Mouse (Mus musculus) intestine, embryonic 16.5 days (tissue): Measurements from ENCODE around the gene Tenm3. TPM values are rescaled to one million over a fixed set of nuclear protein-coding genes. Genes with fewer than 3 reads are reported as not detected.

Experiments
- ATAC-seq: fragments of 200-750 bp; cut with Nextera tagmentation; 2 replicates; pipeline ENCODE4 v1.8.0; 2017; ENCODE audit warnings: moderate TSS enrichment, moderate library complexity
- H3K27ac ChIP-seq: fragments of 300-500 bp; sonication (generic); 2 replicates; pipeline ENCODE4 v1.5.1; 2014; ENCODE audit warnings: mild to moderate bottlenecking, low read length
- H3K27me3 ChIP-seq: fragments of 300-500 bp; sonication (generic); replicated peaks from 2 replicates; pipeline ENCODE4 v1.6.1; 2014; ENCODE audit warnings: low read length, control low read depth, mixed read lengths; ENCODE audit not compliant: control insufficient read depth, insufficient read depth
- H3K36me3 ChIP-seq: fragments of 300-500 bp; sonication (generic); 2 replicates; pipeline ENCODE4 v1.6.1; 2014; ENCODE audit warnings: low read length, control low read depth; ENCODE audit not compliant: control insufficient read depth, insufficient read depth
- H3K4me1 ChIP-seq: fragments of 300-500 bp; sonication (generic); 2 replicates; pipeline ENCODE4 v1.6.1; 2014; ENCODE audit warnings: low read length, control low read depth, mixed read lengths; ENCODE audit not compliant: control insufficient read depth, insufficient read depth
- H3K4me2 ChIP-seq: fragments of 300-500 bp; sonication (generic); 2 replicates; pipeline ENCODE4 v1.6.1; 2014; ENCODE audit warnings: low read depth, low read length, control low read depth
- H3K4me3 ChIP-seq: fragments of 300-500 bp; sonication (generic); 2 replicates; pipeline ENCODE4 v1.5.1; 2014; ENCODE audit warnings: mild to moderate bottlenecking, low read length
- H3K9ac ChIP-seq: fragments of 300-500 bp; sonication (generic); 2 replicates; pipeline ENCODE4 v1.6.1; 2014; ENCODE audit warnings: low read depth, low read length
- H3K9me3 ChIP-seq: fragments of 300-500 bp; sonication (generic); 2 replicates; pipeline ENCODE4 v1.6.1; 2016; ENCODE audit warnings: low read length, control low read depth; ENCODE audit not compliant: control insufficient read depth
- WGBS: fragments of 180-500 bp; shearing (Covaris S2); extraction: QIAGEN DNeasy Blood & Tissue Kit; methylation state at CpG from one replicate; pipeline ENCODE4 v1.1.7; 2014; 5-methylcytosine and 5-hydroxymethylcytosine counted together
- polyA plus RNA-seq: library from polyadenylated mRNA; unstranded; fragments of >200 nt; fragmentation: Nextera tagmentation; extraction: Ambion mirVana; gene quantifications from 2 replicates; pipeline ENCODE4 v1.2.1, GENCODE M21; 2015

Gene Tenm3
- polyA plus RNA-seq, 1 experiment from 2014 or later = 11.3 TPM

DNA sequence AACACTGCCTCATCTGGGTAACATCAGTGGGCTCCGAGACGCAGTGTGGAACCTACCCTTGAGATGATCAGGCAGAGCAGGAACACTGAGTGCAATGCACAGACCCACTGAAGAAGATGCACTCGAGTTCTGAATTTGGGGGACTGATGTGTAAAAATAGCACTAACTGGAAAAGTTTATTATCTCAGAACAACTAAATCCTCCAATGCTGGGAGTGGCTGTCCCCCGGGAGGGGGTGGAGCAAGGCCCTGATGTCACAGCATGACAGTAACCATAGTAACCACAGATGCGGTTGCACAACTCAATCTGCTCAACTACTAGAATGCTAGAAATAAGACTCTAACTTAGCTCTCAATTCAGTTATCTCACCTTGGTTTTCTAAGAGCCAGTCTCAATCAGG, 351.3 kb downstream of the Tenm3 start:
- H3K9me3 ChIP-seq = no peaks in the 10 kb centered on the region
- no peak overlapping the region for H3K4me3 ChIP-seq
- no peak overlapping the region for H3K4me2 ChIP-seq
- no peaks in the 10 kb centered on the region for H3K27me3 ChIP-seq
- no peaks in the 10 kb centered on the region for H3K4me1 ChIP-seq
- no peak overlapping the region for H3K27ac ChIP-seq
- no peak for ATAC-seq
- WGBS = 83% methylated on average over 5 of the region's 5 CpGs
- H3K36me3 ChIP-seq = no peaks in the 10 kb centered on the region
- no peak overlapping the region for H3K9ac ChIP-seq

DNA sequence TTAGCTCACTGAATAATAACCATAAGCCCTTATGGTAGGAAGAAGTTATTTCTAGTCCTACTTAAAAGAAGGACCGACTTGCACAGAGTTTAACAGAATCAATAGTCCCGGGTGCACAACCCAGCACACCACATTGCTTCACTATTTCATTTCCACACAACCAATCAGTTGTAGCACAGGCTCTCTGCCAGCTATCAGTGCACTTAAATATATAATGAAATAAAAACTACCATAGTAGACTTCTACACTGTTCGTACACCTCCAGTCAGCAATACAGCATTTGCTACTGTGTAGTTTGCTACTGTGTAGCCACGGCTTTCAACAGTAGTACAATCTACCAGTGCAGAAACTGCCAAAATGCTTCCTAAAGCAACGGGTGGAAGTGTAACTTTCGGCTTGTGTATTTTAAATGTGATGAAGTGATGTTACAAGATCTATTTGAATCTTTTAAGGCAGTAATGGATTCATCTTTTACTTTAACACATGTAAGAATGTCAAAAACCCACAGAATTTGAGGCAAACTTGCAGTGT, 353.1 kb downstream of the Tenm3 start:
- WGBS = 78% methylated on average over 6 of the region's 6 CpGs
- no peaks in the 10 kb centered on the region for H3K9me3 ChIP-seq

DNA sequence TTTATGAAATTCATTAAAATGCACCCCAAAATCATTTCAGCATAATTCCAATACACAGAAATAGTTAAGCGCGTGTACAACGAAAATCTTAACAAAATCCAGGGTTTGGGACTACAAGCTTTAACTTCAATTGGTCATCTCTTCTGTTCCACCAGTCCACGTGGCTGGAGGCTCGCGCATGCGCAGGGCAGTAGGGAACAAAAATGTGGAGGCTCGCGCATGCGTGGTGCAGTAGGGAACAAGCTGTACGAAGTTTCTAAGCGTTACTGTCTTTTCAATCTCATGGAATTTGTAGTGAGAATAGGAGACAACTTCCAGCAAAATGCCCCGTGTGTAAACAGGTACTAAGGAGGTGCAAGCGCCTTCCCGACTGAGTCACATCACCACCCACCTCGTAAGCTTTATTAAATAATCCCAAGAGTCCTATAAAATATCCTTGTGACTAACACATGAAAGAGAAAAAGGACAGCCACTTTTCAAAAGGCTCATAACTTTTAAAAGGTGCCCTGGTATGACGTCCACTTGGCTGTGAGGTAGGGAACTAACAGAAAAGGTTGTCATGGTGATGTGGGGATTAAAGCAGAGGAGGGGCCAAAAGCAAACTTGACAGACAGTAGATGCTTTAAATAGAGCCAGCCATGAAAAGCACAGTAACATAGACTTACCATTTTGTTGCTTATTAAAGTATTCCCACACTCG, 353.7 kb downstream of the Tenm3 start:
- Histone ChIP-seq H3K27me3 (no peaks in the 10 kb centered on the region), H3K4me3 (no peak overlapping the region), H3K9ac (no peak overlapping the region), H3K36me3 (no peaks in the 10 kb centered on the region; the same call in 1 of the 2 replicates), H3K9me3 (no peaks in the 10 kb centered on the region), H3K4me2 (no peak overlapping the region), H3K27ac (no peak overlapping the region), H3K4me1 (no peaks in the 10 kb centered on the region)
- ATAC-seq = no peak
- WGBS = 85% methylated on average over 18 of the region's 18 CpGs

More for the DNA sequence above, 353.1 kb downstream of the Tenm3 start:
- no peaks in the 10 kb centered on the region for H3K27me3 ChIP-seq
- H3K4me2 ChIP-seq = no peak overlapping the region
- H3K27ac ChIP-seq = no peak overlapping the region
- H3K36me3 ChIP-seq = no peaks in the 10 kb centered on the region; the same call in 1 of the 2 replicates
- H3K9ac ChIP-seq = no peak overlapping the region
- H3K4me3 ChIP-seq = no peak overlapping the region
- no peaks in the 10 kb centered on the region for H3K4me1 ChIP-seq
- no peak for ATAC-seq

DNA sequence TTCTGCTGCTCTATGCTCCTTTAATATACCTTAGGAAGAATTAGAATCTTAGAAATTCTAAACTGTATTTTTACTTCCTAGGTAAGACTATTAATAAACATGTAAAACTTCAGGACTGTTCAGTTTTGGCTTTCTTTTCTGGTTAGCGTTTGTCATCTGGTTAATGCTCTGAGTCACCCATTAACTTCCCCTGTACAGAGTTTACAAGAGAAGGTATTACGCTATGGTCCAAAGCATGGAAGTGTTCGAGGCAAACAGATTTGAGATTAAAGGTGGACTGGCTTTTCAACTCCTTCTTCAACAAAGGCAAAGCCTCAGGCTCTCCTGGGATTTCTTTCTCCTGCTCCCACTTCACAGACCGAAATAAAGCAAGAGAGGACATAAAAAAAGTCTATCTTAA, 354.3 kb downstream of the Tenm3 start:
- H3K9me3 ChIP-seq = no peaks in the 10 kb centered on the region
- WGBS = 70% methylated on average over 4 of the region's 4 CpGs

DNA sequence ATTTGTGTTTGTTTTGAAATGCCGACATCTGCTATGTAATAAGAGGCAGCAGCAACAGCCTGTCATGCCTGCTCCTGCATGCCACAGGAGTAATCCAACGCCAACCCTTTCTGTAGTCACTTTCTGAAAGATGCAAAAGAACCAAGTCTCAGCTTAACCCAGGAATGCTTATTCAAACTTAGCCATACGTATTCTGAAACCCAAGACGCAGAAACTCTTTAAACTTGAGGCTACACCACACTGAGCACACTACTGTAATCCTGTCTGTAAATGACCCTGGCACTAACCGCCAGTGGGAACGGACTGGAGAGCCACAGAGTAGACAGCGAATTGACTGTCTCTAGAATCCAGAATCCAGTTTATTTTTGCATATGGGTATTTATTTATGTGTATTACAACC, 354.9 kb downstream of the Tenm3 start:
- Histone ChIP-seq H3K4me1 (no peaks in the 10 kb centered on the region), H3K27me3 (no peaks in the 10 kb centered on the region), H3K9ac (no peak overlapping the region), H3K27ac (no peak overlapping the region), H3K36me3 (no peaks in the 10 kb centered on the region; the same call in 1 of the 2 replicates), H3K9me3 (no peaks in the 10 kb centered on the region), H3K4me2 (no peak overlapping the region), H3K4me3 (no peak overlapping the region)
- WGBS = 67% methylated on average over 7 of the region's 7 CpGs
- no peak for ATAC-seq

More for the DNA sequence above, 354.3 kb downstream of the Tenm3 start:
- Histone ChIP-seq H3K27me3 (no peaks in the 10 kb centered on the region), H3K4me3 (no peak overlapping the region), H3K9ac (no peak overlapping the region), H3K4me1 (no peaks in the 10 kb centered on the region), H3K27ac (no peak overlapping the region), H3K4me2 (no peak overlapping the region), H3K36me3 (no peaks in the 10 kb centered on the region; the same call in 1 of the 2 replicates)
- ATAC-seq = no peak

DNA sequence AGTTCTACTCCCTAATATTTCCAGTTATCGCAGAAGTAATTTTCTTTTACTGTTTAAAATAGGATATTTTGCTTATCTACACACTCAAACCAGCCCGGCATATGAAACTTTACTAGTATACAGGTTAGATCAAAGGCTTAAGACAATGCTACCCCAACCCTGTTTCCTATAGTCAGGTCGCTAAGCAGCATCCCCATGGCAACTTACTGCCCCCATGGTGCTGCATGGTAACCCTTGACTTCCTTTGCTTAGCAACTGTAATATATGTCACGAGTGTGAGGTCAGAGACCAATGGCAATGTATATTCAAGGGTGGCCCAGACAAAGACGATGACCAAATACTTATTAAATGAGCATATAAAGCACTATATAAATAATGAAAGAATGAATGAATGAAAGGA, 359.6 kb downstream of the Tenm3 start:
- H3K9me3 ChIP-seq = no peaks in the 10 kb centered on the region
- 78% methylated on average over 5 of the region's 5 CpGs for WGBS
- no peak overlapping the region for H3K4me3 ChIP-seq
- no peak for ATAC-seq
- H3K27ac ChIP-seq = no peak overlapping the region
- H3K36me3 ChIP-seq = no peaks in the 10 kb centered on the region; the same call in 1 of the 2 replicates
- no peak overlapping the region for H3K4me2 ChIP-seq
- H3K27me3 ChIP-seq = no peaks in the 10 kb centered on the region
- H3K9ac ChIP-seq = no peak overlapping the region
- H3K4me1 ChIP-seq = no peaks in the 10 kb centered on the region

DNA sequence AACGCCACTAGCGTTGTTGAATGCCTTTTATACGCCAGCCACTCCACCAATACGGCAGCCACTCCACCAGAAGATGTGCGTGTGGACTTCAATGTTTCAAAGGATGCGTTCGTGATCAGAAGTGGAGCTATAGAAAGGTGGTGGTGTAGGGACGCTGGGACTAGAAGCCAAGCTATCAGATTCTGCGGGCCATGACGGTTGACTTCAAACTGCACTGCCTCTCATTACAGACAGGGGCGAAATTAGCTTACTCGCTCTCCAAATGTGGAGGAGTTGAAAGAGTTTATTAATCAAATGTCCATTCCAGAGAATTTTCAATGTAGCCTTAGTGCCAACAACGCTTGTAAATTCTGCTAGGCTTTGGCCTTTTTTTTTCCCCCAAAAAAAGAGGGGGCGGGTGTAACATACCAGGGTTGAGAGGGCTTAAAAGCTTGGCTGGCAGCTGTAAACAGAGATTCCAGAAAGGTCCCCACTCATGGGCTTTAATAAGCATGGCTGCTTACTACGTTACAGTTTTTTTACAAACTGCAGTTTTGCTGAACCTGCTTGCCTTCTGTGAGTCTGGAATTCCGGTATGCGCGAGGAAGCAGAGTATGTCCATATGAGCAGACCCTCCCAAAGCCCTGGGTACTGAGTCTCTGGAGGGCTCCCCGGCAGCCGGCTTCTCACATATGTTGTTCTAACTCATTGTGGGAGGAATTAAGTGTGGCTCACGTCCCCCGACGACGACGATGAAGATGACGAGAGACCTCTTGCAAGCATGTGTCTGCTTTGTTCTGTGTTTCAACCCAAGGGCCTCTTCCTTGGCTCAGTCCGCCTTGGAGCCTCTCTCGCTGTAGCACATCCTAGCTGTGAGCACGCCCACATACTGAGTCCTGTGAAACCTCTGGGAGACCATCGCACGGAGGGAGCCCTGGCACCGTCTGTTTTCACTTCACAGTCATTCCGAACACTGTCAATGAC, 361.8 kb downstream of the Tenm3 start:
- Histone ChIP-seq H3K27me3 (no peaks in the 10 kb centered on the region), H3K4me1 (no peaks in the 10 kb centered on the region), H3K4me2 (no peak overlapping the region), H3K4me3 (no peak overlapping the region), H3K36me3 (no peaks in the 10 kb centered on the region; the same call in 1 of the 2 replicates), H3K9ac (no peak overlapping the region), H3K27ac (0 out of 2 replicates have a peak overlapping the region, but pooled peaks have one; percentile 33), H3K9me3 (no peaks in the 10 kb centered on the region)
- ATAC-seq = no peak
- 74% methylated on average over 33 of the region's 33 CpGs for WGBS

DNA sequence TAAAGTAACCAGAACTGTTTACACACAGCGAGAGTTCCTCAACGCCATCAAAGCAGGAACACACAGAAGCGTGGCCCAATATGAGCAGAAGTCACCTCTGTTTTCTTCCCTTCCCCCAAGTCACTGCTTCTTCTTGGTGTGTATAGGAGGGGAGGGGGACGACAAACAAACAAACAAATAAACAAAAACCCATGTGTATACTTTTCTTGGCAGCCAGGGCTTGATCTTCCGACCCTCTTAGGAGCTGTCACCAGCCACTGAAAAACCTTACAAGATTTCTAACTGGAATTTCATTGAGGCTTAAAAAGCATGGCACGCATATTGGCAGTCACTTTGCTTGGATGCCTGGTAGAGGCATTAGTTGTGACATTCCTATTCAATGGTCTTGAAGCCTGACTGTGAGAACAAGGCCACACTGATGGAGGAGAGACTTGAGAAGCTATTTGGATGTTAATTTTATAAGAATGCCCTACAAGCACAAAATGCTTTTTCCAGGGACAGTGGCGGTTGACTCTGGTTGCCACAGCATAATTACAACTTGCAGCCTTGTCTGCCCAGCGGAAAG, 366.3 kb downstream of the Tenm3 start:
- ATAC-seq = no peak
- Histone ChIP-seq H3K4me2 (no peak overlapping the region), H3K27me3 (no peaks in the 10 kb centered on the region), H3K4me1 (no peaks in the 10 kb centered on the region), H3K27ac (no peak overlapping the region), H3K9me3 (no peaks in the 10 kb centered on the region), H3K9ac (no peak overlapping the region), H3K36me3 (no peaks in the 10 kb centered on the region), H3K4me3 (no peak overlapping the region)
- WGBS = 71% methylated on average over 8 of the region's 8 CpGs

DNA sequence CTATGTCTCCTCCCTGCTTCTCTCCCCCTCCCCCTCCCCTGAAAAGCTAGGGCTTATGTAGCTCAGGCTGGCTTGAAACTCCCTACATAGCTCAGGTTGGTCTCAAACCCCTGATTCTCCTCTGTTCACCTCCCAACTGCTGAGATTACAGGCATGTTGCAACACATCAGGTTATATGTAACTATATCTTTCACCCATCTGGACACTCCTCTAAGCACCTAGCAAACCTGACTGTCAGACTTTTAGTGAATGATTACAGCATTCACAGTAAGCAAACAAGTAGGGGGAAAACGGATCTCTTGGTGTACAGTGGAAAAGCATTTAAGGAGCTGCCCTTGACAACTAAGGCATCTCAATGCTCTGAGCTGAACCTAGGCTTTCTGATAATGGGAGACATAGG, 366.9 kb downstream of the Tenm3 start:
- H3K36me3 ChIP-seq = no peaks in the 10 kb centered on the region
- H3K27ac ChIP-seq = no peak overlapping the region
- H3K27me3 ChIP-seq = no peaks in the 10 kb centered on the region
- no peak overlapping the region for H3K4me2 ChIP-seq
- ATAC-seq = no peak
- H3K9ac ChIP-seq = no peak overlapping the region
- no peaks in the 10 kb centered on the region for H3K4me1 ChIP-seq
- H3K9me3 ChIP-seq = no peaks in the 10 kb centered on the region
- H3K4me3 ChIP-seq = no peak overlapping the region
- WGBS = 44% methylated on average over 1 of the region's 1 CpGs
